In the genomic region with DNA sequence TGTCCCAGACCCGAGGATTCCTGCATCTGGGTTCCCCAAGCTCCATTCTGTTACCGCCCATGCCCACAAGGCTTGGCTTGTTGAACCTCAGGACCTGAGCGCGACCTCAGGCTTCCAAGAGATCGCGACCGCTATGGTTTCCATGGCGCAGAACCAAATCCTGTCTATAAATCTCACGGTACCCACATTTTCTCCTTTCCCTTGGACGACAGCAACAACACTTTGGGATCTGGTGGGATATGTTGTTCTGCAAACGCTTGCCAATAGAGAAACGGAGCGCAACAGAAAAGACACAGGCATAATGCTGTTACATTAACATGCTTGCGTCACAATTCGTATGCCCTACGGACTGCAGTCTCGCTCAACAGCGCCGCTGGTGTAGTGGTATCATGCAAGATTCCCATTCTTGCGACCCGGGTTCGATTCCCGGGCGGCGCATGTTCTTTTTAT, we compare ENCODE assay signal across 8 mouse cellular contexts. TPM values are rescaled to one million over a fixed set of nuclear protein-coding genes. Genes with fewer than 3 reads are reported as not detected.
DNase-seq lines count a peak whose midpoint lies in the region; ATAC-seq and TF ChIP-seq lines count a peak whose summit lies in the region.

A gene (plus strand): TSS at position 354 of the 450 bp plus-strand sequence.

- H3K4me1 ChIP-seq in cerebellum, adult 2 months (ENCODE audit: control insufficient read depth, insufficient read depth, low read length) = peaks cover 13% of the 10 kb centered on the region
- H3K4me1 ChIP-seq in forebrain, postnatal 0 days (ENCODE audit: insufficient read depth) = peaks cover 12% of the 10 kb centered on the region; the same call in 1 of the 2 replicates
- peaks cover 12% of the 10 kb centered on the region for H3K4me1 ChIP-seq in neural tube, embryonic 14.5 days (ENCODE audit: control insufficient read depth, insufficient read depth, low read length)
- peaks cover 23% of the 10 kb centered on the region for H3K4me1 ChIP-seq in testis, adult 2 months (ENCODE audit: control insufficient read depth, insufficient read depth, low read length)

- H3K9ac ChIP-seq in forebrain, postnatal 0 days = peak within 1 kb of the TSS; percentile 89
- H3K9ac ChIP-seq in neural tube, embryonic 14.5 days (replicated peaks; ENCODE audit: low read depth, low read length) = peak within 1 kb of the TSS; percentile 85

- H3K4me2 ChIP-seq in forebrain, postnatal 0 days (ENCODE audit: low read depth) = peak within 1 kb of the TSS; percentile 70
- H3K4me2 ChIP-seq in neural tube, embryonic 14.5 days (ENCODE audit: low read depth, low read length) = peak within 1 kb of the TSS; percentile 95

- H3K27ac ChIP-seq in cerebellum, adult 2 months (ENCODE audit: insufficient read depth, low read length) = peak within 1 kb of the TSS; percentile 74
- peak within 1 kb of the TSS; percentile 96 for H3K27ac ChIP-seq in forebrain, postnatal 0 days (ENCODE audit: low read depth, low read length)
- H3K27ac ChIP-seq in neural tube, embryonic 14.5 days (ENCODE audit: low read depth, low read length) = peak within 1 kb of the TSS; percentile 91
- H3K27ac ChIP-seq in testis, adult 2 months (ENCODE audit: control insufficient read depth, insufficient read depth, low read depth, low read length) = peak within 1 kb of the TSS; percentile 69

- H3K36me3 ChIP-seq in forebrain, postnatal 0 days (ENCODE audit: insufficient read depth) = peaks cover 11% of the 10 kb centered on the region; the same call in 1 of the 2 replicates
- peaks cover 10% of the 10 kb centered on the region for H3K36me3 ChIP-seq in neural tube, embryonic 14.5 days (ENCODE audit: control insufficient read depth, insufficient read depth, low read length)
- H3K36me3 ChIP-seq in testis, adult 2 months (ENCODE audit: control insufficient read depth, insufficient read depth, low read length) = no peaks in the 10 kb centered on the region

- under 1% methylated on average over 25 of the region's 25 CpGs for WGBS in cerebellum, adult 2 months
- under 1% methylated on average over 25 of the region's 25 CpGs for WGBS in forebrain, postnatal 0 days
- WGBS in neural tube, embryonic 14.5 days = under 1% methylated on average over 25 of the region's 25 CpGs

- no peak for TF ChIP-seq POLR2A in cerebellum, adult 2 months (IDR thresholded peaks at IDR 0.05; ENCODE audit: borderline replicate concordance, insufficient read depth, low read length)
- TF ChIP-seq POLR2A in testis, adult 2 months (IDR thresholded peaks at IDR 0.05; ENCODE audit: control insufficient read depth, low read depth, low read length) = no peak

- intact Hi-C loops in heart, postnatal 36 days (cut with DNase I) = no loop called here

- DNase-seq in MEL-GATA-1-ER (ENCODE audit: extremely low read depth, low read depth) = peak; percentile 77
- peak; percentile 87 to 97 for DNase-seq in cerebellum, adult 2 months
- DNase-seq in forebrain, postnatal 0 days = peak; percentile 99
- peak; percentile 97 to 99 for DNase-seq in heart, postnatal 36 days
- DNase-seq in layer of hippocampus, adult 18-20 months (ENCODE audit: low spot score in 2 of 2) = peak; percentile 95 to 99
- DNase-seq in lung, adult 18-20 months = peak; percentile 92 to 93

- ATAC-seq in forebrain, postnatal 0 days = peak; percentile 86
- ATAC-seq in neural tube, embryonic 14.5 days (ENCODE audit: low read depth) = peak; percentile 77

- 0 out of 2 replicates have a peak, but pooled peaks have one; percentile 7 for TF ChIP-seq CTCF in cerebellum, adult 2 months (IDR thresholded peaks at IDR 0.05; ENCODE audit: borderline replicate concordance, insufficient read depth, low read depth, low read length)
- TF ChIP-seq CTCF in forebrain, postnatal 0 days (IDR thresholded peaks at IDR 0.05; ENCODE audit: low read depth) = peak; percentile 49
- no peak for TF ChIP-seq CTCF in testis, adult 2 months (IDR thresholded peaks at IDR 0.05; ENCODE audit: control insufficient read depth, insufficient read depth, insufficient replicate concordance, low read depth, low read length)

- H3K4me3 ChIP-seq in cerebellum, adult 2 months (replicated peaks; ENCODE audit: insufficient read depth, low read depth, low read length) = peak within 1 kb of the TSS; percentile 96
- peak within 1 kb of the TSS; percentile 69 for H3K4me3 ChIP-seq in forebrain, postnatal 0 days (ENCODE audit: low read depth, low read length)
- peak within 1 kb of the TSS; percentile 75 for H3K4me3 ChIP-seq in neural tube, embryonic 14.5 days (ENCODE audit: low read depth, low read length)
- peak within 1 kb of the TSS; percentile 95 for H3K4me3 ChIP-seq in testis, adult 2 months (ENCODE audit: control insufficient read depth, low read depth, low read length)

- H3K27me3 ChIP-seq in cerebellum, adult 2 months (ENCODE audit: control insufficient read depth, insufficient read depth, low read length) = no peaks in the 10 kb centered on the region
- H3K27me3 ChIP-seq in forebrain, postnatal 0 days (ENCODE audit: insufficient read depth, low read length) = no peaks in the 10 kb centered on the region
- H3K27me3 ChIP-seq in neural tube, embryonic 14.5 days (ENCODE audit: control insufficient read depth, insufficient read depth, low read length) = no peaks in the 10 kb centered on the region
- H3K27me3 ChIP-seq in testis, adult 2 months (ENCODE audit: control insufficient read depth, insufficient read depth, low read length) = no peaks in the 10 kb centered on the region

- H3K9me3 ChIP-seq in forebrain, postnatal 0 days (ENCODE audit: low read length) = no peaks in the 10 kb centered on the region
- H3K9me3 ChIP-seq in neural tube, embryonic 14.5 days (ENCODE audit: control insufficient read depth, low read length) = no peaks in the 10 kb centered on the region

RNA-seq across cellular contexts. Expression of the gene that starts here (rescaled TPM):
- polyA plus RNA-seq in cerebellum, adult 2 months (2012; rRNA removed) = 110 and 116 TPM in 2 replicates
- 37.0 and 41.7 TPM in 2 replicates for total RNA-seq in forebrain, postnatal 0 days (2014; rRNA removed)
- polyA plus RNA-seq in forebrain, postnatal 0 days (2015; fragmentation: Nextera tagmentation; extraction: Ambion mirVana) = 43.1 and 62.2 TPM in 2 replicates
- total RNA-seq in heart, postnatal 36 days (2021) = 10 to 100 TPM; 16.1 to 18.1 TPM
- 10 to 100 TPM; 36.3 TPM for total RNA-seq in layer of hippocampus, adult 18-20 months (2021)
- polyA plus RNA-seq in neural tube, embryonic 14.5 days (2014; fragmentation: Nextera tagmentation; extraction: Ambion mirVana) = 65.3 and 73.9 TPM in 2 replicates
- polyA plus RNA-seq in testis, adult 2 months (2012; rRNA removed) = 49.8 and 56.2 TPM in 2 replicates

Comparison
In these comparisons a context has a peak if more than half of its experiments do, and no peak if none do; other contexts are left out.
1. Peak in every context shown above with its lines: DNase-seq, ATAC-seq, H3K4me3 ChIP-seq and H3K27ac ChIP-seq.